Mouse (Mus musculus) megakaryocyte, adult 5-6 weeks (primary cell): ENCODE results near the gene Oas1f. TPM values are rescaled to one million over a fixed set of nuclear protein-coding genes. Genes with fewer than 3 reads are reported as not detected.
"Not testable (repeated sequence)": the region's sequence is repeated elsewhere in the genome, so short reads cannot be mapped to it uniquely, and the experiment has no call there.

Source experiments
- ATAC-seq: 2 replicates; pipeline ENCODE4 v1.8.0; 2016; ENCODE audit warnings: mild to moderate bottlenecking, inconsistent platforms; ENCODE audit not compliant: poor library complexity, severe bottlenecking
- total RNA-seq, 2 experiments: library from RNA; stranded (forward) in 1 of 2; stranded (reverse) in 1 of 2; fragments of 153-499, 151-499 nt in 1 of 2; fragments of 221-1000, 200-1000 nt in 1 of 2; gene quantifications; 2 replicates each; pipeline versions ENCODE4 v1.2.3 to v1.2.4; 2015 to 2017

The Oas1f gene
- total RNA-seq, 2 experiments from 2014 or later, result not detected

- ATAC-seq, result no peak
Measured at GRCm38 (mm10) chr5:120870081-120870480, 22.9 kb downstream of the Oas1f start.

DNA sequence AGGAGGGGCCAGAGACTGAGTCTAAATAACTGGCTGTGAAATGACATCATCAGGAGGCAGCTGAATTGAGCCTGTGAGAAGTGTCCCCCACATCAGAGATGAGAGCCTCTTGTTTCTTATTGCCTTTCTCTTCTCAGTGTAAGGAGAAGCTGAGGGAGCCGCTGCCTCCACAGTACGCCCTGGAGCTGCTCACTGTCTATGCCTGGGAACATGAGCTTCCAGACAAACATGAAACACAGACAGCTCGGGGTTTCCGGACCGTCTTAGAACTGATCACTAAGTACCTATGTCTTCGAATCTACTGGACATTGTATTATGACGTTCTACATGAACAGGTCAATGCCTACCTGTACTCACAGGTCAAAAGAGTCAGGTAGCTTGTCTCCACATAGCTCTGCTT lies 23.6 kb downstream of the Oas1f start:
- no peak for ATAC-seq

DNA sequence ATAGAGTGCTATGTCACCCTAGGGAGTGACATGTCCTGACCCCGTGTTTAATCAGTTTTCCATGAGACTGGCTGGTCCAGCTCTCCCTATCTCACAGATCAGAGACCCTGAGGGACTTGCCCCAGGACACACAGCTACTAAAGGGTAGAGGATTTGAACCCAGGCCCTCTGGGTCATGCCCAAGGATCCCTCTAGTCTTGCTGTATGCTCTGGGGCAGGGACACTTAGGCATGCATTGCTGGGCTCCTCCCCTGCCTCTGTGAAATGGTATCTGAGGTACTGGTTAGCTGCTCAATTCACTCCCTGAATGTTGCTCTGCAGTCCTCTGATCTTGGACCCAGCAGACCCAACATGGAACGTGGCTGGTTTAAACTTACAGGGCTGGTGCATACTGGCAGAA lies 24.3 kb downstream of the Oas1f start:
- no peak for ATAC-seq

- ATAC-seq, result not testable (repeated sequence)
Measured at GRCm38 (mm10) chr5:120876839-120877238, 29.7 kb downstream of the Oas1f start.

- ATAC-seq, result not testable (repeated sequence)
Measured at GRCm38 (mm10) chr5:120877407-120877806, 30.2 kb downstream of the Oas1f start.

- not testable (repeated sequence) for ATAC-seq
Measured at GRCm38 (mm10) chr5:120878803-120879202, 31.6 kb downstream of the Oas1f start.

DNA sequence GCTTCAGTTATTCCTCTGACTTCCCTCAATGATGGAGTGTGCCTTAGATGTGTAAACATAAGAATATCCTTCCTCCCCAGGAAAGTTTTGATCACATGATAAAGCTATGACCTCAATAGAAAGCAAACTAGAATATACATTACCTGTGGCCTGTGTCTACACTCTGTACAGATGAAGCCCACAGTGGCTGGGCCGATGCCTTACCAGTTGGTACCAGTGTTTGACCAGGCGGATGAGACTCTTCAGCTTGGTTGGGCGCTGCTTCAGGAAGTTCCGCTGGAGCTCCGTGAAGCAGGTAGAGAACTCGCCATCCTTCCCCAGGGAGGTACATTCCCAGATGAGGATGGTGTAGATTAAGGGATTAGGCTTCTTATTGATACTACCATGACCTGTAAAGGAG lies 34.5 kb downstream of the Oas1f start:
- ATAC-seq, result not testable (repeated sequence)

- ATAC-seq, result peak; percentile 45; the same call in 1 of the 2 replicates
Measured at GRCm38 (mm10) chr5:120887413-120887812, 40.2 kb downstream of the Oas1f start, which contains the start of gene Oas1g. Gene Oas1g (minus strand): TSS chr5:120887613.

DNA sequence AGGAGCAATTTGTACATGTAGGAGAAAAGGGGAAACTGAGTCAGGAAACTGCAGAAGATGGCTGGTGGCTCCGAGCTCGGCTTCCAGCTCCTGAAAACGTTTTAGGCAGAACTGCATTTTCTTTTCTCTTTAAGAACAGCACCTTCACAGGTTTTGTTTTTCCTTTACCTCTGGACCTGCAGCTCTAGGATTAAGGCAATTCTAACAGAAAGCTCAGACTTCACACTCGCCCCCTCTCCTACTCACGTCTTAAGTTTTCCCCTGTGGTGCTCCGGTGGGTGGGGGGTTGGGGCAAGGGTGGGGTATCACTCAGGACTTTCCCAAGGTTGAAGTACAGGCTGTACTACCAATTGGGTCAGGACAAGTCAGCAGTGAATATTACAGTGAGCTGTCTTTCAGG lies 40.7 kb downstream of the Oas1f start:
- no peak for ATAC-seq

DNA sequence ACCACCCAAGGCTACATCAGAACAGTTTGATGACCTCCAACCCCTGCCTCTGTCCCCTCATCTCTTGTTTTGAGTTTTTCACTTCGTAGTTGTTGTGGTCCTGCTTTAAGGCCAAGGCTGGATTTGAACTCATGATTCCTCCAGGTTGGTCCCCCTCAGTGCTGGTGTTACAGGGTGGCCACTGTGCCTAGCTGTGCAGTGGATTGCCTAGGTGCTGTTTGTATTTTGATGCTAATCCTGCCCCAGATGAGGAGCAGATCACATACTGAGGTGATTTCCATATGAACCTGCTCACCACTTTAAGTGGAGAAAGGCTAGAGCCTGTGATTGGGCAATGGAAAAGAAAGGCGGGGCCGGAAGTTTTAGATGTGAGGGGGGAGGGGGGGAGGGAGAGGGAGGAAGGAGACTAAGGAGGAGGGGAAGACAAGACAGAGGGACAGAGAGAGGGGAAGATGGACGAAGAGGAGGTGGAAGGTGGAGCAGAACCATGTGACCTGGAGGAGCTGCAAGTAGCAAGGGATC lies 41.2 kb downstream of the Oas1f start:
- ATAC-seq, result not testable (repeated sequence)

GRCm38 (mm10) chr5:120890026-120890425 lies 42.9 kb downstream of the Oas1f start:
- ATAC-seq, result no peak

DNA sequence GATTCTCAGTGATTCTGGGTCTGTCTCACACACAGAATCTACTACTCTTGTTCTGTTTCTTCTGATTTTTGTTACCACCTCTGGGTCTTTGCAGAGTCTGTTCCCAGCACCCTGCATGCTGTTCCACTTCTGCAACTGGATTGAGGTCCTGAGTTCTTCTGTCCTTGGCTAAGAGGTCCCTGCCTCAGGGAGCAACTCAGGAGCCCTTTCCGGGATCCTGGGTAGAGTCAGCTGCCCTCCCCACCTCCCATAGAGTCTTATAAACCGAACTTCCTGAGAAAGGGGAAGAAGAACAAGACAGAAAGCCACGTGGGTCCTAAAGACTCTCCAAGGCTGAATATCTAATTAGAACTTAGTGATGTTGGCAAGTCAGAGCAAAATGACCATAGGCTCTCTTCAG lies 43.8 kb downstream of the Oas1f start:
- no peak for ATAC-seq

DNA sequence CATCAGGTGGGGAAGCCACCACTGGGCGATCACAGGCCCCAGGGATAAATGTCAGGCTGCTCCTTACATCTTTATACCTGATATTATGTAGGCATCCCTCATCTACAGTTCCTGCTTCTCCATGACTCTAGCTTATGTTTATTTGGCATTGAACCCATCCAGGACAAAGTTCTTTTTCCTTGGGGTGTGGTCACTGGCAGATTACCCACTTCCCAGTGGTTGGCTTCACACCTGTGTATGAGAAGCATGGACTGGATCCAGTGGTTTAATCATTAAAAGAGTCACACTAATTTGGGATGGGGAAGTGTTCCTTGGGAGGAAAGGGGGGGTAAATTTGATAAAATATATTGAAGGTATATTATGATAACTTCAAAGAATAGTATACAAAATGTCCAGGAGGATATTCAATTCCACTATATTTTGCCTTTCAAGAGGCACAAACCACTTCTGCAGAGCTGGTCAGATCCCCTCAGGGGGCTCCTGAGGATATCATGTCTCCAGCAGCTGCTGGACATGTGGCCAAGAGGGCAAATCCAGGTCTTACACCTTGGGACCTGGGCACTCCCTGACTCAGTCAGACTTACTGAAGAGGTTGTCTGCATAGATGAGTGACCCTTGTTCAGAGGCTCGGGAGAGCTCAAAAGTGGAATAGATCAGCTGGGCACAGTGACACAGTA lies 44.5 kb downstream of the Oas1f start:
- ATAC-seq, result not testable (repeated sequence)

DNA sequence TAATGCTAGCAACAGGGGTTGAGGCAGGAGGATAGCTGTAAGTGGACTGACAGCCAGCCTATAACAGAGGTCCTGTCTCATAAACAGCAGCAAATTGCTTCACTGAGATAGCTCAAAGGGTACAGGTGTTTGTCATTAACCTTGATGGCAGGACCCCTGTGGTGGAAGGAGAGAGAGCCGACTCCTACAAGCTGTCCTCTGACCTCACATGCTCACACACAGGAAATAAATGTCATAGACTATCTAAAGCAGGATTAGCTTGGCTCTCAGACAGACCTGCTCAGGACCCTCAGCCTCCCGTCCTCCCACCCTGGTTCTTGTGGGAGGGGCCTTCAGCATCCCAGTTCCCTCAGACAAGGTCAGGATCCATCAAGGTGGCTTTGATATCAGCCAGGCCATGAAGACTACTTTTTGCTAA lies 45.1 kb downstream of the Oas1f start:
- ATAC-seq, result no peak

DNA sequence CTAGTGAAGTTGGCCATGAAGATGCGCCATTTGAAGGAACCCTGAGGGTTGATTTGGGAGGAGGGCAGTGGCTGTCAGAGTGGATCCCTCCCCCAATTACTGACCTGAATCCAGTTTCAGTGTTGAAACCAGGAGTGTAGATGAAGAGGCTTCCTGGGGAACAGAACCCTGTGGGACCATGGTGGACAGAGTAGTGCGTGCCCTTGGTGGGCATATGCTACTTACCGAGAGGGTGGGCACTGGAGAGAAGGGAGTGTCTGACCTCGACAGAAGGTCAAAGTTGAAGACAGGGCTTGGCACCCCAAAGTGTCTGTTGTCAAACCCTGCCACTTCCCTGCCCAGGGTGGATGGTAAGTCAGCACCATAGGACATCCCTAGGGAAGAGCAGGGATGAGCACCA lies 46.7 kb downstream of the Oas1f start:
- not testable (repeated sequence) for ATAC-seq

GRCm38 (mm10) chr5:120894692-120895091 lies 47.5 kb downstream of the Oas1f start:
- not testable (repeated sequence) for ATAC-seq

DNA sequence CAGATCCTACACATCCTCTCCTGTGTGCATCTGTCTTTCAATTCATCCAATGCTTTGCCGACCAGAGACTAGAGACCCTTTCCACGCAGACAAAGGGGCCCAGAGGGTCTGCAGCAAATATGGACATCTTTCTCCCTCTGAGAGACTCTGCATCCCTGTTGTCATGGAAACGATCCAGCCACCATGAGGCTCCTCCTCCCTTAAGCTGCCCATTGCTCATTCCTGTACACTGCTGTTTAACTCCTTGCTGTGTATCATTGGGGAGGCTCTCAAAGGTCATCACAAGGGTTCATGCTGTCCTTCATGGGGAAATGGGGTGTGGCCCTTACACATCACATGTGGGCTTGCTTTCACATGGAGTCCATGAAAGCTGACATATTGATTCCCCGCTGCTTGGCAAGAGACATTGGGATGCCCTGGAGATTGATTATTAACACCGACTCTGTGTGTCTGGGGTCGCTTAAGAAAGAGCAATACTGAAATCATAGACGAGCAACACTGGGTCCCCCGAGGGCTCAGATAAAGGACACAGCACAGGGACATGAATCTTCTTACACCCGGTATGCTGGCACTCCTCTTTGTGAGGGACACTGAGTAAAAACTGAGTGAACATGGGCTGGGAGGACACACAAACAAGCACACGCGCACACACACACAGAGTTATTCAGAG lies 48.2 kb downstream of the Oas1f start:
- ATAC-seq, result no peak

DNA sequence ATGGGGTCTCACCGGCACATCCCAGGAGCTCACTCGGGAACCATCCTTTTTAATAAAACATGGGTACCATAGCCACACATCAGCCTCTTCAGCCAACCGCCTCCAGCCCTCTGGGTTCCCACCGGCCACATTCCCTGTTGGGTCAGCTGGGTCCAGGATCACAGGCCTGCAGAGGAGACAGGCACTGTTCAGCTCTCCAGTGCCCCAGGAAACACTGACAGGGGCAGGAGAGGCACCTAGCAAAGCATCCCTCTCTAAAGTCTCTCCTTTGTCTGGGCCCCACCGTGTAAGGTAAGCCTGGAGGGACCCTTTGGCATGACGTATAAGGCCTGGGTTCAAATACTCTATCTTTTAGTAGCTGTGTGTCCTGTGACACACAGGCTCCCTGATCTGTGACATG lies 51.1 kb downstream of the Oas1f start:
- no peak for ATAC-seq

GRCm38 (mm10) chr5:120898726-120899125 lies 51.6 kb downstream of the Oas1f start:
- no peak for ATAC-seq

GRCm38 (mm10) chr5:120900666-120901065 lies 53.5 kb downstream of the Oas1f start:
- no peak for ATAC-seq

GRCm38 (mm10) chr5:120902056-120902455 lies 54.9 kb downstream of the Oas1f start:
- ATAC-seq, result no peak
